Mouse (Mus musculus) layer of hippocampus, adult 9-11 months (tissue): ENCODE measurements at regions not wholly inside any gene's neighbourhood (a gene's known extent, or its start where the extent isn't known, plus 50 kb on each side); places are given as distances from the start of the nearest gene placed in this dataset.

Experiments
- DNase-seq: peaks from one replicate; pipeline ENCODE4 v3.0.0; 2022

GRCm38 (mm10) chr9:59144256-59144800 is 108.1 kb upstream of the Neo1 start:
- no peak for DNase-seq

GRCm38 (mm10) chr9:59143610-59144009 is 107.4 kb upstream of the Neo1 start:
- DNase-seq: no peak

DNA sequence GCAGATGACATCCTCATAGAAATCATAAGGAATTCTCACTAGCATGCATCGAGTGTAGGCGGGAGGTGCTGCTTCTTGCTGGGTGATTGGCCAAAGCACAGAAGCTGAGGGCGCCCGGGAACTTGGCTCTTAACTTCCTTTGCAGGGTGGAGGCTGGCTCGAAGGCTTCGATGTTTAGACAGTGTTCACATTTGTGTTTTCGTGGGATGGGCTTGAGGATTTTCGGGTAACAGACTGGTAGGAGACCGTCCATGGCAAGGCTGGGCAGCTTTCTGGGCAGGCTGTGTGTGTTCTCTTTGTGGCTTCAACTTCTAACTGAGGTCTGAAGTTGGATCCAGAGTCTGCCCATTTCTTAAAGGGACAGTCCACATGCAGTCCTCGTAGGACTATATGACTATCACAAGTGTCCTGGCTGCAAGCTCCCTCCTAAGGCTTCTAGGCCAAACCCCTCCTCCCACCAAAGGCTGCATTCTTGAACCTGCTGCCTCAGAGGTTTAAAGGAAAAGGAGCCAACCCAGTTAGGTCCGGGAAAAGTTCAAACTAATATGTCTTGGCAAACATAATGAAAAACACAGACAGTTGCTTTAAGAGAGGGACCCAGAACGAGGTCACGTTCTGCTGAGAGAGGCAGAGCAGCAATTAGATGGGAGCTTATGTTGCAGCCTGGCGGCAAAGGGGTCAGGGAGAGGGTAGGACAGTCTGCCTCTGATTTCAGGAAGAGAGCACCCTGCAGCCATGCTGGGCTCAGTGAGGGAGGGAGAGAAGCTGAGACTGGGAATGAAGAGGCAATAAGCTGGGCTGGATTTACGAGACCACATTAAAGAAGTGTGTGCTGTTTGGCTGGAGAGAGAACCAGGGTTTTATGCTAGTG is 98.2 kb upstream of the Neo1 start:
- DNase-seq: no peak

DNA sequence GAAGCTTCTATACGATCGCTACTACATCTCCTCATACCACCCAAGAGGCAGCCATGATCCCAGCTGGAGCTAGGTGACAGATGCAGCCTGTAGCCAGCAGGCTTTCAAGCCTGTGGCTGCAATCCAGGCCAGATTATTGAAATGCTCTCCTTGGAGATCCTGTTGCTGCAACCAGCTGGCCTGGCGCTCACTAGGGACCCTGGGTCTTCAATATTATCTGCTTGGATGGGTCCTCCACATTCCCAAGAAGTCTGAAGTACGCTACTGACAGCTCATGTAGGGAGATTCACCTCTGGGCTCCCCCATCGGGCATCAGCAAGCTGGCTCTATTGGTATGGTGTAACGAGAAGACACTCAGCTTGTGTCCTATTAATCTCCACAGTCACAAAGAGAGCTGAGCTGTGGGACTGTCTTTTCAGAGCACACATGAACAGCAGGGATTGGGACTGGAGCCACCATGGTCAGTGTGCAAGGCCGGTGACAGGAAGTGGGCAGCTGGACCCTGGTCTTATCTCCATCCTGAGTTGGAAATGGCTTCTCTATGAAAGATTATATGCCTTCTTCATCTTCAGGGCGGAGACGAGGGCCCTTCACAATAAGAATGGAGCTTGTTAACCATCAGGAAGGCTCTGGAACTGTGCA is 93.6 kb upstream of the Neo1 start:
- DNase-seq: no peak

DNA sequence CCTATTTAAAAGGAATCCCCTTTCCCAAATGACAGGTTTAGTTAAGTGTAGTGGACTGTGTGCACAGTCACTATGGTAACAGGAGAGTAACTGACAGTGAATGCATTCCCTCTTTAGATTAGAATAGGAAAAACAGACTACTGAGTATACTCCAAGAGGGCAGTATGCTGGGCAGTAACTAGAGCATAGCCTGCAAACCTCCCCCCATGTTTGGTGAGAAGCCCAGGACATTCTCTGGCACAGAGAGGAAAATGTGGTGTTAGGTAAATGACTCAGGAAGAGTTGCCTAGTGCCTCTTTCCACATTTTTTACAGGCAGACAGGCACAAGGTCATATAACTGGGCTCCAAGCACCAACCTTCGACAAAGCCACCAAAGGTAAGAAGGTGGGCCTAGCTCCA is 93.0 kb upstream of the Neo1 start:
- no peak for DNase-seq

DNA sequence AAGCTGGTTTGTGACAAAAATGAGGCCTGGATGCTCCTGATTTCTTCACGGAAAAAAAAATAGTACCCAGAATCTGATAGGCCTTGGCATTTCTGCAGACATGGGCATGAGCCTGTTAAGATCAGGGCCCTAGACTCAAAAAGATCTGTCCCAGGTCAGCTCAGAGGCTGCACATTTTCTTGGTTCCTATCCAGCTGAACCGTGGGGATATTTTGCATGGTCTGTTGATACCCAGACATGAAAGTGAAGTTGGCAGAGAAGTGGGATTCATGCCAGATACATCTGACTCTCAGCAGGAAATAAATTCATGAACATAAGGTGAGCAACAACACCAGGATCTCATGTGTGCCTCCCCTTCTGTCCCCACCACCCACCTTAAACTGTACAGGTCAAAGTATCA is 91.8 kb upstream of the Neo1 start:
- DNase-seq: no peak

DNA sequence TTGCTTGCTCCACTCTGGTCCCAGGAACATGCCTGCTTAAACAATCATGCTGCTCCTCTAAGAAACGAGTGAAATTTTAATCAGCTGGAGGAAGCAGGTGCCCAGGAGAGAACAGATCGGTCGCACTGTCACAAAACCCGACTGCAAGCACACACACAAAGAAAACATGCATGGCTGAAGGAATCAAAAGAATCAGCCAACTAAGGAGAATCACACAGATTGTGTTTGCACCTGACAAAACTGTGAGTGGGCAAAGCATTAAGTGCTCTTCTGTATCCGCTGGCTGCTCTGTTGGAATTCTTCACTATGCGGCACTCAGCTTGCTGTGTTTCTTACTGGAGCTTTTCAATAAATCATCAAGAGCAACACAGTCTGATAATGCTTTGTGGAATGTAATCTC is 89.6 kb upstream of the Neo1 start:
- DNase-seq: no peak

GRCm38 (mm10) chr9:59116561-59116960 is 80.3 kb upstream of the Neo1 start:
- DNase-seq: no peak

GRCm38 (mm10) chr9:59113859-59114258 is 77.6 kb upstream of the Neo1 start:
- no peak for DNase-seq

DNA sequence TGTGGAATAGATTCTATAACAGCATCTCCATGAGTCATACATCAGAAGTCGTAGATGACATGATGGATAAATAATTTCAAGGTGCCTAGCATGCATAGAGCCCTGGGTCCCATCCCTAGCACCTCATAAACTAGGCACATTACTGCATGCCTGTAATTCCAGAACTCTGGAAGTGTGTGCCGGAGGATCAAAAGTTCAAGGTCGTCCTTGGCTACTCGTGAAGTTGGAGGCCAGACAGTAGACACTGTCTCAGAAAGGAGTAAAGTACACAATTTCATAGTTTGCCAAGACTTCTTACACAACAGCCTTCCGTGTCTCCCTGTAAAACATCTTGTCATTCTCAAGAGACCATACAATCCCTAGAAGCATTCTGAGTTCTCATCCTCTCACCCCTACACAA is 63.5 kb upstream of the Neo1 start:
- no peak for DNase-seq

DNA sequence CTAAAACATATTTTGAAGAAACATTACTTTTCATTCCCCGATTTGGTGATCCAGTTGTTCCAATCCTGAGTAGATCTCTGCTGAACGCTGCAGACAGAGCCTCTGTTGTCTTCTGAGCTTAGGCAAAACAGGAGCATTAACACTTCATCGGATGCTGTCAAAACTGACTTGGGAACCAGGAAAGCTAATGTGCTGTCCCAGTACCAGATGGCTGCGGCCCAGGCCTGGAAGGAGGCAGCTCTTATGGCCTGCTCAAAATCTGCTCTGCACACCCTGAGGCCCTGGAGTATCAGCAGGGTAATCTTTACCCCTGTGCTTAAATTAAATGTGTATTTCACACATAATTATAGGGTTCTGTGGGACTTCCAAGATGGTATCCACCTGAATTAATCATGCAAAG is 61.3 kb upstream of the Neo1 start:
- no peak for DNase-seq

DNA sequence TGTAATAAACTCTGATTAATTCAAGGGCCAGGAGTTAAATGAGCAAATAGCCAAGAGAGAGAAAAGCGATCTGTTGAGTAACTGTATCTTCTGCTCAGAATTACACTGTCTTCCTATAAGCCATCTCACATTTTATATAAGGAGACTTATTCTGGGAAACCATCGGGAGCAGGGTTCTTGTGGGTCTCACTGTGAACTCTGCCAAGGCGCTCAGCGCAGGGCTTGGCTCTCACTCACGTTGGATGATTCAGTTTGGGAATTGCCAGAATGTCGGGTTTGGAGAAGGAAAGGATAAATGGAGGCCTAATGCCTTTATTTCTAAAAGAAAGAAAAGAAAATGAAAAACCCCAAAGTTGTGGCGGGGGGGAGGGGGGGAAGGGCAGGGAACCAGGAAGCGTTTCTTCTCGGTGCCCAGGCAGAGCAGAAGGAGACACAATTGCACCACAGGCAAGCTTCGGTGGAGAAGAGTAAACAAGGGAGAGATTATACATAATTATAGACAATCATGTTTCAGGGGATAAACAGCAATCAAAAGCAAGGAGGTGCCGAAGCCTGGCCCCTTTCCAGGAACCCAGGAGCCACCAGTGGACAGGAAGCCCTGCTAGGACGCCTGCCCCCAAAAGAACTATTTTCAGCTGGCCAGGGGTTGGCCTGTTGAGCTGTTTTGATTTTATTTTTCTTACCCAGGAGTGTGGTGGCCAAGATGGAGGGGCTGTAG is 60.5 kb upstream of the Neo1 start:
- no peak for DNase-seq

- no peak for DNase-seq
These were observed 59.4 kb upstream of the Neo1 start for GRCm38 (mm10) chr9:59095626-59096025.

DNA sequence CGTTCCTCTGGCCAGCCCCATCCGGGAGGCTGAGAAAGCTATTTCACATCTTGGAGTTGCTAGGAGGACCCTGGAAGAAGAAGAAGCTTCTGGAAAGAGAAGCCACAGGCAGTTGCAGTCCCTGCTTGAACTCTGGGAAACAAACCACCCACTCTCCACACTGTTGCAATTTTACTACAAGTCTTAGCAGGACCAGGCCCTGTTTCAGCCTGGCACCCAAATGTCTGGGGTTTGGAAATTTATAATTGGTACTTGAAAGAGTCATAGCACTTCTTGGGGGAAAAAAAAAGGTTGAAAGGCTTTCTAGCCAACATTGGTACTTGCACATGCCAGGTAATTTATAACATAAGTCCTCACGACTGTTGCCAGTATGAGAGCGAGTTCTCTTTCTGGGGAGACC is 57.9 kb upstream of the Neo1 start:
- no peak for DNase-seq

- DNase-seq: no peak
These were observed 54.9 kb upstream of the Neo1 start for GRCm38 (mm10) chr9:59091179-59091578.

DNA sequence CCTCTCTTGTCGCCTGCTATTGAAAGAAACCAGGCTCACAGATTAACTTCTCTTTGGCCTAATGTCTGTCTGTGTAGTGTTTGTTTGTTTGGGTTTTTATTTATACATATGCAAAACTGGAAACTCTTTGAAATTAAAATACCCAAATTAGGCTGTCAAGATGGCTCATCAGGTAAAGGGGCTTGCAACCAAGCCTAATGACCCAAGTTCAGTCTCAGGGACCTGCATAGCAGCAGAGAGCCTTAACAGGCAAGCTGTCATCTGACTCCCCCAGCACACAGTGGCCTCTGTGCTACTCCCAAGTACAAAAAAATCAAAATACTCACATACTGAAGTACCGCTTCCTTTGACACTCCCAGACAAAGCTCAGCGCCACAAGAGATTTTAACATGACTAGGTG is 51.5 kb upstream of the Neo1 start:
- no peak for DNase-seq

- DNase-seq: no peak
These were observed 50.9 kb upstream of the Neo1 start for GRCm38 (mm10) chr9:59087112-59087511.

DNA sequence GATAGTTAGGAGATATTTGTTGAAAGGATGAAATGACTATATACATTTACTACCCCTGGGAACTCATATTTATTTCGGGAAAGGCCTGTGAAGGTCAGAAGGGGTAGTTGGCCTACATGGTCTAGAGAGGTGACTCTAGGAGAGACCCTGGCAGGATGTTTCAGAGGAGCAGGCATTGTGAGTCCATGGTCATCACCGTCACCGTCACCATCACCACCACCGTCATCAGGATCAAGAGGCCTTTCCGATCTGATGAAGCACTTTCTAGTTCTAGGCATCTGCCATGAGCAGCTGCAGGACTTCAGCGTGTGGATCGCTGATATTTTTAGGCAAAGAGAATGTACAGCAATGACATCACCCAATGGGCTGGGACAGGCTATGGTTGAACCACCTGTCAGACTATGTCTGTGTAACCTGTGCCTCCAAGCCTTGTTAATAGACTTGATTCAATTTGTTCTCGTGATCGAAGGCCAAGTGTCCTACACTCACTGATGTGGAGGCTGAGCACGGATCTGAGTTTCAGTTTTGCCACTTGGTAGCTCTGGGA is 50.4 kb upstream of the Neo1 start:
- DNase-seq: no peak
